11 mouse cellular contexts compared by ENCODE assay signal in genomic region chr7:115564359-115565059, GRCm38 (mm10).
DNase-seq lines count a peak whose midpoint lies in the region; ATAC-seq and TF ChIP-seq lines count a peak whose summit lies in the region.
"Had no signal": no experiment of that assay in that cellular context is flagged by ENCODE, and none has a peak within 500 bp of the region (broad histone marks: within the 10 kb centered on the region; RNA-seq: fewer than 3 reads in every experiment).

No protein-coding gene starts in this region.

- TF ChIP-seq CTCF in stomach, postnatal 0 days (IDR thresholded peaks at IDR 0.05; ENCODE audit: low read depth): no peak

- H3K27me3 ChIP-seq in heart, embryonic 15.5 days: no peaks in the 10 kb centered on the region
- H3K27me3 ChIP-seq in neural tube, embryonic 13.5 days: no peaks in the 10 kb centered on the region
- H3K27me3 ChIP-seq in stomach, postnatal 0 days (ENCODE audit: control insufficient read depth, insufficient read depth, low read length): no peaks in the 10 kb centered on the region

- TF ChIP-seq EP300 in stomach, postnatal 0 days (optimal IDR thresholded peaks at IDR 0.05): no peak

- H3K9ac ChIP-seq in heart, embryonic 15.5 days: no peak overlapping the region
- no peak overlapping the region for H3K9ac ChIP-seq in neural tube, embryonic 13.5 days
- H3K9ac ChIP-seq in stomach, postnatal 0 days (ENCODE audit: low read length): no peak overlapping the region
- H3K9ac ChIP-seq: embryonic facial prominence, embryonic 13.5 days had no signal

- no peak overlapping the region for H3K4me2 ChIP-seq in heart, embryonic 15.5 days
- H3K4me2 ChIP-seq in neural tube, embryonic 13.5 days: no peak overlapping the region
- no peak overlapping the region for H3K4me2 ChIP-seq in stomach, postnatal 0 days (replicated peaks; ENCODE audit: low read depth)
- H3K4me2 ChIP-seq: embryonic facial prominence, embryonic 13.5 days had no signal

- H3K9me3 ChIP-seq in heart, embryonic 15.5 days (replicated peaks): no peaks in the 10 kb centered on the region
- H3K9me3 ChIP-seq in neural tube, embryonic 13.5 days: no peaks in the 10 kb centered on the region
- no peaks in the 10 kb centered on the region for H3K9me3 ChIP-seq in stomach, postnatal 0 days (ENCODE audit: control insufficient read depth, low read length)
- H3K9me3 ChIP-seq: embryonic facial prominence, embryonic 13.5 days had no signal

- DNase-seq in heart, postnatal 25 days (ENCODE audit: low spot score): no peak
- no peak for DNase-seq in neural tube, embryonic 10.5 days (ENCODE audit: extremely low spot score, low spot score)
- DNase-seq in hindlimb bud, embryonic 11.5 days (ENCODE audit: extremely low spot score, low read depth, low spot score): peak; percentile 57
- DNase-seq in stomach, postnatal 0 days (ENCODE audit: low spot score): no peak
- DNase-seq in adrenal gland, adult 2 months: no peak
- DNase-seq in spleen, postnatal 36 days (ENCODE audit: low spot score in 2 of 2): no peak
- DNase-seq: cerebellum, adult 18-20 months had no signal

- H3K4me3 ChIP-seq in heart, embryonic 15.5 days: no peak overlapping the region
- H3K4me3 ChIP-seq in neural tube, embryonic 13.5 days: no peak overlapping the region
- H3K4me3 ChIP-seq in stomach, postnatal 0 days (ENCODE audit: low read depth, low read length): no peak overlapping the region
- H3K4me3 ChIP-seq: embryonic facial prominence, embryonic 13.5 days had no signal

- no peak for ATAC-seq in heart, embryonic 15.5 days (replicated peaks; ENCODE audit: insufficient number of reproducible peaks, insufficient read depth, low FRiP score, low read depth)
- no peak for ATAC-seq in neural tube, embryonic 13.5 days (ENCODE audit: low read depth)
- peak; percentile 69; the same call in 1 of the 2 replicates for ATAC-seq in stomach, postnatal 0 days (ENCODE audit: low FRiP score, low TSS enrichment)

- H3K36me3 ChIP-seq in heart, embryonic 15.5 days: no peaks in the 10 kb centered on the region
- no peaks in the 10 kb centered on the region for H3K36me3 ChIP-seq in neural tube, embryonic 13.5 days
- H3K36me3 ChIP-seq in stomach, postnatal 0 days (ENCODE audit: control insufficient read depth, insufficient read depth, low read length): no peaks in the 10 kb centered on the region
- H3K36me3 ChIP-seq: embryonic facial prominence, embryonic 13.5 days had no signal

- peaks cover 10% of the 10 kb centered on the region for H3K4me1 ChIP-seq in heart, embryonic 15.5 days (replicated peaks)
- H3K4me1 ChIP-seq in neural tube, embryonic 13.5 days (replicated peaks): peaks cover 53% of the 10 kb centered on the region
- no peaks in the 10 kb centered on the region for H3K4me1 ChIP-seq in stomach, postnatal 0 days (replicated peaks; ENCODE audit: control insufficient read depth, insufficient read depth)

- H3K27ac ChIP-seq in heart, embryonic 15.5 days: 0 out of 2 replicates have a peak overlapping the region, but pooled peaks have one; percentile 3
- H3K27ac ChIP-seq in neural tube, embryonic 13.5 days (replicated peaks): 0 out of 2 replicates have a peak overlapping the region, but pooled peaks have one; percentile 15
- no peak overlapping the region for H3K27ac ChIP-seq in stomach, postnatal 0 days (replicated peaks)
- H3K27ac ChIP-seq: kidney, postnatal 0 days had no signal

- intact Hi-C loops in heart, postnatal 25 days (cut with DNase I): no loop called here

- WGBS in heart, embryonic 15.5 days: 59% methylated on average over 6 of the region's 6 CpGs
- WGBS in neural tube, embryonic 13.5 days: 12% methylated on average over 6 of the region's 6 CpGs
- 22% methylated on average over 6 of the region's 6 CpGs for WGBS in stomach, postnatal 0 days
